Mouse (Mus musculus): ENCODE data around the gene Pth1r. TPM values are rescaled to one million over a fixed set of nuclear protein-coding genes. Genes with fewer than 3 reads are reported as not detected.

Pth1r gene
- total RNA-seq (2012; rRNA removed) (0.15 and 0.33 TPM in 2 replicates), polyA plus RNA-seq (2012; ENCODE audit: insufficient read depth in 1 of 2, insufficient read length in 2 of 2, low read depth in 1 of 2, low replicate concordance in 2 of 2, missing spikeins in 1 of 2) (under 1 TPM in 1 of 2 experiments, not detected in 1; 0.77 TPM)

- H3K36me3 ChIP-seq (ENCODE audit: control insufficient read depth in 1 of 2, insufficient read depth in 2 of 2, low read length in 2 of 2): no peaks in the 10 kb centered on the region
- no peak for DNase-seq (ENCODE audit: low read depth, low spot score)
- H3K79me2 ChIP-seq (ENCODE audit: control insufficient read depth, insufficient read depth, low read length, poor library complexity): no peaks in the 10 kb centered on the region
- H3K4me3 ChIP-seq (ENCODE audit: control insufficient read depth in 1 of 2, insufficient read depth in 1 of 2, low read depth in 2 of 2, low read length in 2 of 2): no peak within 1 kb of the TSS
- TF ChIP-seq TAL1 (IDR thresholded peaks at IDR 0.05; ENCODE audit: low read length): no peak
- TF ChIP-seq BHLHE40 (IDR thresholded peaks at IDR 0.05; ENCODE audit: borderline replicate concordance, low read depth, low read length): no peak
- no peak for TF ChIP-seq MAZ (IDR thresholded peaks at IDR 0.05; ENCODE audit: low read depth, low read length)
- no peak for TF ChIP-seq ZKSCAN1 (IDR thresholded peaks at IDR 0.05; ENCODE audit: low read depth, low read length)
- TF ChIP-seq USF1 (IDR thresholded peaks at IDR 0.05; ENCODE audit: low read depth, low read length): no peak
- TF ChIP-seq KAT2A (conservative IDR thresholded peaks at IDR 0.05; ENCODE audit: low read depth, low read length): no peak
- TF ChIP-seq CHD2 (IDR thresholded peaks at IDR 0.05; ENCODE audit: low read length): no peak
- no peak for TF ChIP-seq MEF2A (IDR thresholded peaks at IDR 0.05; ENCODE audit: extremely low read depth, insufficient replicate concordance, low read depth, low read length, poor library complexity, severe bottlenecking)
- TF ChIP-seq TBP (IDR thresholded peaks at IDR 0.05; ENCODE audit: low read depth, low read length): no peak
- TF ChIP-seq SIN3A (IDR thresholded peaks at IDR 0.05; ENCODE audit: low read length): no peak
- TF ChIP-seq EP300 (IDR thresholded peaks at IDR 0.05; ENCODE audit: low read depth in 1 of 2, low read length in 2 of 2): no peak
- TF ChIP-seq NRF1 (IDR thresholded peaks at IDR 0.05; ENCODE audit: insufficient read depth, low read depth, low read length, poor library complexity, severe bottlenecking): no peak
- no peak for TF ChIP-seq ELF1 (IDR thresholded peaks at IDR 0.05; ENCODE audit: low read depth, low read length)
- H3K4me1 ChIP-seq (ENCODE audit: control insufficient read depth in 1 of 2, insufficient read depth in 2 of 2, low read length in 2 of 2): no peaks in the 10 kb centered on the region
- H3K27me3 ChIP-seq (ENCODE audit: control insufficient read depth in 1 of 2, insufficient read depth in 2 of 2, low read length in 2 of 2): peaks cover 4% of the 10 kb centered on the region in 2 experiments
- H3K9me3 ChIP-seq (replicated peaks; ENCODE audit: insufficient read depth, low read length): no peaks in the 10 kb centered on the region
- no peak within 1 kb of the TSS for H3K9ac ChIP-seq (ENCODE audit: control insufficient read depth, low read depth, low read length, poor library complexity, severe bottlenecking)
- no peak within 1 kb of the TSS for H3K27ac ChIP-seq (ENCODE audit: control insufficient read depth, low read depth, low read length)
Observed at GRCm38 (mm10) chr9:110746961-110747360, at the start of gene Pth1r. Pth1r (minus strand) TSS chr9:110747145.

- no peaks in the 10 kb centered on the region for H3K4me1 ChIP-seq (ENCODE audit: control insufficient read depth in 1 of 2, insufficient read depth in 2 of 2, low read length in 2 of 2)
- no peak overlapping the region for H3K4me3 ChIP-seq (ENCODE audit: control insufficient read depth in 1 of 2, insufficient read depth in 1 of 2, low read depth in 2 of 2, low read length in 2 of 2)
- no peak for DNase-seq (ENCODE audit: low read depth, low spot score)
- TF ChIP-seq GABPA (IDR thresholded peaks at IDR 0.05; ENCODE audit: low read depth, low read length): no peak
- H3K27me3 ChIP-seq (ENCODE audit: control insufficient read depth in 1 of 2, insufficient read depth in 2 of 2, low read length in 2 of 2): no peaks in the 10 kb centered on the region; a peak in 1 of 4 replicates
- no peaks in the 10 kb centered on the region for H3K9me3 ChIP-seq (replicated peaks; ENCODE audit: insufficient read depth, low read length)
- no peak overlapping the region for H3K27ac ChIP-seq (ENCODE audit: control insufficient read depth, low read depth, low read length)
- H3K36me3 ChIP-seq (ENCODE audit: control insufficient read depth in 1 of 2, insufficient read depth in 2 of 2, low read length in 2 of 2): no peaks in the 10 kb centered on the region
- H3K9ac ChIP-seq (ENCODE audit: control insufficient read depth, low read depth, low read length, poor library complexity, severe bottlenecking): no peak overlapping the region
- no peaks in the 10 kb centered on the region for H3K79me2 ChIP-seq (ENCODE audit: control insufficient read depth, insufficient read depth, low read length, poor library complexity)
Observed at GRCm38 (mm10) chr9:110790462-110790861, 43.5 kb upstream of the Pth1r start.

- no peaks in the 10 kb centered on the region for H3K4me1 ChIP-seq (ENCODE audit: control insufficient read depth in 1 of 2, insufficient read depth in 2 of 2, low read length in 2 of 2)
- no peak overlapping the region for H3K9ac ChIP-seq (ENCODE audit: control insufficient read depth, low read depth, low read length, poor library complexity, severe bottlenecking)
- no peaks in the 10 kb centered on the region for H3K9me3 ChIP-seq (replicated peaks; ENCODE audit: insufficient read depth, low read length)
- peak; percentile 13 to 24 (median 15); a peak in 3 of 6 replicates for TF ChIP-seq CTCF (IDR thresholded peaks at IDR 0.05 in 2 of 3, conservative IDR thresholded peaks at IDR 0.05 in 1 of 3; ENCODE audit: control insufficient read depth in 1 of 3, insufficient read depth in 1 of 3, low read depth in 2 of 3, low read length in 3 of 3, poor library complexity in 1 of 3, severe bottlenecking in 1 of 3)
- no peak for TF ChIP-seq MEF2A (IDR thresholded peaks at IDR 0.05; ENCODE audit: extremely low read depth, insufficient replicate concordance, low read depth, low read length, poor library complexity, severe bottlenecking)
- no peak for TF ChIP-seq MYB (IDR thresholded peaks at IDR 0.05; ENCODE audit: low read depth, low read length)
- no peaks in the 10 kb centered on the region; a peak in 1 of 4 replicates for H3K27me3 ChIP-seq (ENCODE audit: control insufficient read depth in 1 of 2, insufficient read depth in 2 of 2, low read length in 2 of 2)
- H3K27ac ChIP-seq (ENCODE audit: control insufficient read depth, low read depth, low read length): no peak overlapping the region
- H3K36me3 ChIP-seq (ENCODE audit: control insufficient read depth in 1 of 2, insufficient read depth in 2 of 2, low read length in 2 of 2): no peaks in the 10 kb centered on the region
- H3K79me2 ChIP-seq (ENCODE audit: control insufficient read depth, insufficient read depth, low read length, poor library complexity): no peaks in the 10 kb centered on the region
- no peak for DNase-seq (ENCODE audit: low read depth, low spot score)
- no peak overlapping the region for H3K4me3 ChIP-seq (ENCODE audit: control insufficient read depth in 1 of 2, insufficient read depth in 1 of 2, low read depth in 2 of 2, low read length in 2 of 2)
Observed at GRCm38 (mm10) chr9:110788169-110788568, 41.2 kb upstream of the Pth1r start.
